Mouse (Mus musculus): ENCODE data around the gene Mbd4. TPM values are rescaled to one million over a fixed set of nuclear protein-coding genes. Genes with fewer than 3 reads are reported as not detected.

Gene Mbd4
- polyA plus RNA-seq, 2 experiments: 13.0 to 18.8 TPM

- no peak for TF ChIP-seq POLR2A (IDR thresholded peaks at IDR 0.05; ENCODE audit: borderline replicate concordance, extremely low read depth, insufficient read depth, insufficient read length)
- 54% methylated on average over 16 of the region's 16 CpGs for WGBS
- Histone ChIP-seq H3K36me3 (ENCODE audit: control insufficient read depth, insufficient read depth, low read length) (peaks cover 87% of the 10 kb centered on the region), H3K4me2 (replicated peaks; ENCODE audit: low read depth, low read length, severe bottlenecking) (no peak overlapping the region), H3K27me3 (ENCODE audit: control insufficient read depth, insufficient read depth, low read length) (no peaks in the 10 kb centered on the region), H3K4me3 (replicated peaks; ENCODE audit: low read length) (no peak overlapping the region), H3K9ac (ENCODE audit: low read depth, low read length, severe bottlenecking) (no peak overlapping the region), H3K27ac (replicated peaks; ENCODE audit: low read depth, low read length) (no peak overlapping the region), H3K9me3 (ENCODE audit: control insufficient read depth, low read length) (no peaks in the 10 kb centered on the region), H3K4me1 (ENCODE audit: control insufficient read depth, insufficient read depth, low read length) (peaks cover 12% of the 10 kb centered on the region)
- ATAC-seq (ENCODE audit: low FRiP score, low read depth): peak; percentile 42
- DNase-seq (ENCODE audit: low spot score): peak; percentile 81
These were observed 49.4 kb downstream of the Mbd4 start for GRCm38 (mm10) chr6:115803541-115804382.

GRCm38 (mm10) chr6:115801811-115802210 is 51.4 kb downstream of the Mbd4 start:
- Histone ChIP-seq H3K27me3 (ENCODE audit: control insufficient read depth, insufficient read depth, low read length) (no peaks in the 10 kb centered on the region), H3K36me3 (ENCODE audit: control insufficient read depth, insufficient read depth, low read length) (peaks cover 98% of the 10 kb centered on the region), H3K4me1 (ENCODE audit: control insufficient read depth, insufficient read depth, low read length) (peaks cover 6% of the 10 kb centered on the region), H3K9me3 (ENCODE audit: control insufficient read depth, low read length) (no peaks in the 10 kb centered on the region), H3K4me3 (replicated peaks; ENCODE audit: low read length) (no peak overlapping the region), H3K9ac (ENCODE audit: low read depth, low read length, severe bottlenecking) (no peak overlapping the region), H3K27ac (replicated peaks; ENCODE audit: low read depth, low read length) (no peak overlapping the region), H3K4me2 (replicated peaks; ENCODE audit: low read depth, low read length, severe bottlenecking) (no peak overlapping the region)
- ATAC-seq (ENCODE audit: low FRiP score, low read depth) (no peak), DNase-seq (ENCODE audit: low spot score) (no peak)
- TF ChIP-seq POLR2A (IDR thresholded peaks at IDR 0.05; ENCODE audit: borderline replicate concordance, extremely low read depth, insufficient read depth, insufficient read length): no peak
- 94% methylated on average over 3 of the region's 3 CpGs for WGBS

- H3K4me3 ChIP-seq (replicated peaks; ENCODE audit: low read length): no peak overlapping the region
- H3K27me3 ChIP-seq (ENCODE audit: control insufficient read depth, insufficient read depth, low read length): no peaks in the 10 kb centered on the region
- no peak overlapping the region for H3K9ac ChIP-seq (ENCODE audit: low read depth, low read length, severe bottlenecking)
- no peak for TF ChIP-seq POLR2A (IDR thresholded peaks at IDR 0.05; ENCODE audit: borderline replicate concordance, extremely low read depth, insufficient read depth, insufficient read length)
- H3K4me1 ChIP-seq (ENCODE audit: control insufficient read depth, insufficient read depth, low read length): no peaks in the 10 kb centered on the region
- H3K36me3 ChIP-seq (ENCODE audit: control insufficient read depth, insufficient read depth, low read length): peaks cover 96% of the 10 kb centered on the region
- 85% methylated on average over 21 of the region's 21 CpGs for WGBS
- no peak overlapping the region for H3K27ac ChIP-seq (replicated peaks; ENCODE audit: low read depth, low read length)
- no peak overlapping the region for H3K4me2 ChIP-seq (replicated peaks; ENCODE audit: low read depth, low read length, severe bottlenecking)
- ATAC-seq (ENCODE audit: low FRiP score, low read depth): no peak
- H3K9me3 ChIP-seq (ENCODE audit: control insufficient read depth, low read length): no peaks in the 10 kb centered on the region
- no peak for DNase-seq (ENCODE audit: low spot score)
These were observed 60.4 kb downstream of the Mbd4 start for GRCm38 (mm10) chr6:115792691-115793215.

GRCm38 (mm10) chr6:115791842-115792686 is 61.1 kb downstream of the Mbd4 start:
- ATAC-seq (ENCODE audit: low FRiP score, low read depth) (no peak), DNase-seq (ENCODE audit: low spot score) (no peak)
- Histone ChIP-seq H3K36me3 (ENCODE audit: control insufficient read depth, insufficient read depth, low read length) (peaks cover 96% of the 10 kb centered on the region), H3K4me3 (replicated peaks; ENCODE audit: low read length) (no peak overlapping the region), H3K9me3 (ENCODE audit: control insufficient read depth, low read length) (no peaks in the 10 kb centered on the region), H3K27ac (replicated peaks; ENCODE audit: low read depth, low read length) (no peak overlapping the region), H3K4me1 (ENCODE audit: control insufficient read depth, insufficient read depth, low read length) (no peaks in the 10 kb centered on the region), H3K9ac (ENCODE audit: low read depth, low read length, severe bottlenecking) (no peak overlapping the region), H3K4me2 (replicated peaks; ENCODE audit: low read depth, low read length, severe bottlenecking) (no peak overlapping the region), H3K27me3 (ENCODE audit: control insufficient read depth, insufficient read depth, low read length) (no peaks in the 10 kb centered on the region)
- no peak for TF ChIP-seq POLR2A (IDR thresholded peaks at IDR 0.05; ENCODE audit: borderline replicate concordance, extremely low read depth, insufficient read depth, insufficient read length)
- 83% methylated on average over 32 of the region's 34 CpGs for WGBS

GRCm38 (mm10) chr6:115791016-115791415 is 62.2 kb downstream of the Mbd4 start:
- H3K4me1 ChIP-seq (ENCODE audit: control insufficient read depth, insufficient read depth, low read length): no peaks in the 10 kb centered on the region
- no peak overlapping the region for H3K4me2 ChIP-seq (replicated peaks; ENCODE audit: low read depth, low read length, severe bottlenecking)
- no peak for TF ChIP-seq POLR2A (IDR thresholded peaks at IDR 0.05; ENCODE audit: borderline replicate concordance, extremely low read depth, insufficient read depth, insufficient read length)
- no peak overlapping the region for H3K9ac ChIP-seq (ENCODE audit: low read depth, low read length, severe bottlenecking)
- 84% methylated on average over 10 of the region's 10 CpGs for WGBS
- peaks cover 96% of the 10 kb centered on the region for H3K36me3 ChIP-seq (ENCODE audit: control insufficient read depth, insufficient read depth, low read length)
- H3K4me3 ChIP-seq (replicated peaks; ENCODE audit: low read length): no peak overlapping the region
- ATAC-seq (ENCODE audit: low FRiP score, low read depth): no peak
- no peaks in the 10 kb centered on the region for H3K27me3 ChIP-seq (ENCODE audit: control insufficient read depth, insufficient read depth, low read length)
- no peak for DNase-seq (ENCODE audit: low spot score)
- H3K9me3 ChIP-seq (ENCODE audit: control insufficient read depth, low read length): no peaks in the 10 kb centered on the region
- no peak overlapping the region for H3K27ac ChIP-seq (replicated peaks; ENCODE audit: low read depth, low read length)

Other genes starting within 250 kb of the Mbd4 start
- 176 and 197 TPM in 2 replicates for gene Raf1, start 176.7 kb downstream of the Mbd4 start, polyA plus RNA-seq (2012; rRNA removed)
- 120 and 134 TPM in 2 replicates for gene Raf1, start 176.7 kb downstream of the Mbd4 start, polyA plus RNA-seq (2014; fragmentation: Nextera tagmentation; extraction: Ambion mirVana)
- gene Tmem40, start 91.0 kb downstream of the Mbd4 start, polyA plus RNA-seq (2012; rRNA removed): 7.0 and 8.0 TPM in 2 replicates
- 10.0 and 13.1 TPM in 2 replicates for gene Tmem40, start 91.0 kb downstream of the Mbd4 start, polyA plus RNA-seq (2014; fragmentation: Nextera tagmentation; extraction: Ambion mirVana)
- 57.7 and 78.8 TPM in 2 replicates for gene Cand2, start 78.8 kb downstream of the Mbd4 start, polyA plus RNA-seq (2012; rRNA removed)
- gene Cand2, start 78.8 kb downstream of the Mbd4 start, polyA plus RNA-seq (2014; fragmentation: Nextera tagmentation; extraction: Ambion mirVana): 39.1 and 42.0 TPM in 2 replicates
- 2,190 and 2,685 TPM in 2 replicates for gene Rpl32, start 44.6 kb downstream of the Mbd4 start, polyA plus RNA-seq (2012; rRNA removed)
- 2,459 and 2,604 TPM in 2 replicates for gene Rpl32, start 44.6 kb downstream of the Mbd4 start, polyA plus RNA-seq (2014; fragmentation: Nextera tagmentation; extraction: Ambion mirVana)
- gene Efcab12, start 15.0 kb downstream of the Mbd4 start, polyA plus RNA-seq (2012; rRNA removed): 0.58 and 0.70 TPM in 2 replicates
- 0.19 and 0.39 TPM in 2 replicates for gene Efcab12, start 15.0 kb downstream of the Mbd4 start, polyA plus RNA-seq (2014; fragmentation: Nextera tagmentation; extraction: Ambion mirVana)
- gene Ift122, start 99 bp upstream of the Mbd4 start, polyA plus RNA-seq (2012; rRNA removed): 21.2 and 23.9 TPM in 2 replicates
- gene Ift122, start 99 bp upstream of the Mbd4 start, polyA plus RNA-seq (2014; fragmentation: Nextera tagmentation; extraction: Ambion mirVana): 17.9 and 18.9 TPM in 2 replicates
- 0.67 and 1.1 TPM in 2 replicates for gene Rho, start 78.4 kb upstream of the Mbd4 start, polyA plus RNA-seq (2012; rRNA removed)
- 0.22 TPM in 1 of 2 replicates, not detected in the other for gene Rho, start 78.4 kb upstream of the Mbd4 start, polyA plus RNA-seq (2014; fragmentation: Nextera tagmentation; extraction: Ambion mirVana)
- not detected in 2 replicates for gene H1foo, start 91.6 kb upstream of the Mbd4 start, polyA plus RNA-seq (2012; rRNA removed)
- not detected in 2 replicates for gene H1foo, start 91.6 kb upstream of the Mbd4 start, polyA plus RNA-seq (2014; fragmentation: Nextera tagmentation; extraction: Ambion mirVana)
- 61.9 and 74.1 TPM in 2 replicates for gene Plxnd1, start 141.6 kb upstream of the Mbd4 start, polyA plus RNA-seq (2012; rRNA removed)
- 39.1 and 50.4 TPM in 2 replicates for gene Plxnd1, start 141.6 kb upstream of the Mbd4 start, polyA plus RNA-seq (2014; fragmentation: Nextera tagmentation; extraction: Ambion mirVana)

All from limb, embryonic 14.5 days (tissue).